Mouse (Mus musculus) thymus, postnatal 10 days (tissue): ENCODE measurements around the gene Chd5.
A peak's percentile ranks its signal among the peaks of the same experiment; 100 is the strongest.

Source experiments
- DNase-seq, 2 experiments: peaks; one replicate each; pipeline ENCODE4 v3.0.0; 2021; ENCODE audit warnings: low spot score in 2 of 2

The Chd5 gene

GRCm38 (mm10) chr4:152338419-152339292 is at the start of gene Chd5:
Chd5 (plus strand) TSS chr4:152338651.
- no peak for DNase-seq

DNA sequence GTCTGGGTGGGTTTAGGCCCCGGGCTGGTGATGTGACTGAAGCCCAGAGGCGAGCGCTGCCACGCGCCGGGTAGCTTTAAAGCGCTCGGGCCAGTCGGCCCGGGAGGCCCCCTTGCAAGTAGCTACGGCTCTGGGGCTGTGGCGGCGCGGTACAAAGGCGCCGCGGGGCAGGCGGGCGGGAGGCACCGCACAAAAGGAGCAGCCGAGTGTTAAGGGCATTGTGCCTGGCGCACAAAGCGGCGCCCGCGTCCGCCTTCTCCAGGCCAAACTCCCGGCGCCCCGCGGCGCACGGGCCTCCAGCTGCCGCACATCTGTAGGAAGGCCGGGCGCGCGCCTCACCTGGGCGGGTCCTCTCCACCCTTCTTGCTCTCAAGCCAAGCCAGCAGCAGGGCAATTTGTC is 48.1 kb upstream of the Chd5 start:
- no peak for DNase-seq

DNA sequence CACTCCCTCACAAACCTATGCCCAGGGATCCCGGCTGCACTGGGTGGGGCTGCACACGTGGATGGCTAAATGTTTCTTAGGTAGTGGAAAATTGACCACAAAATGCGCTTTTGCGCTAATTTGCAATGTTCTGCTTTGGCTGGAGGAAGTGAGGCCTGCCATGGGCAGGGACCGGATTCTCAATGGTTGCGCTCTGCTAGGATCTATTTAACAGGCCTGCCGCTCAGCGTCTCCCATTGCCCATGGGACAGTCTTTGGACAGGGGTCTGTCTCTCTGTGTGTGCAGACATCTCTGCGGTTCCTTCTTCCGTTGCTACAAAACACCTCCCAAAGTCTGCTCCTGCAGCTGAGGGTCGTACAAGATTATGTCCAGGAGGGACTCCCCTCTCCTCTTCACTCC is 47.5 kb upstream of the Chd5 start:
- no peak for DNase-seq

- DNase-seq: no peak
These were observed 46.9 kb upstream of the Chd5 start, which contains the start of gene Hes3 for GRCm38 (mm10) chr4:152291562-152291961. Hes3 (minus strand) TSS chr4:152291662.

DNA sequence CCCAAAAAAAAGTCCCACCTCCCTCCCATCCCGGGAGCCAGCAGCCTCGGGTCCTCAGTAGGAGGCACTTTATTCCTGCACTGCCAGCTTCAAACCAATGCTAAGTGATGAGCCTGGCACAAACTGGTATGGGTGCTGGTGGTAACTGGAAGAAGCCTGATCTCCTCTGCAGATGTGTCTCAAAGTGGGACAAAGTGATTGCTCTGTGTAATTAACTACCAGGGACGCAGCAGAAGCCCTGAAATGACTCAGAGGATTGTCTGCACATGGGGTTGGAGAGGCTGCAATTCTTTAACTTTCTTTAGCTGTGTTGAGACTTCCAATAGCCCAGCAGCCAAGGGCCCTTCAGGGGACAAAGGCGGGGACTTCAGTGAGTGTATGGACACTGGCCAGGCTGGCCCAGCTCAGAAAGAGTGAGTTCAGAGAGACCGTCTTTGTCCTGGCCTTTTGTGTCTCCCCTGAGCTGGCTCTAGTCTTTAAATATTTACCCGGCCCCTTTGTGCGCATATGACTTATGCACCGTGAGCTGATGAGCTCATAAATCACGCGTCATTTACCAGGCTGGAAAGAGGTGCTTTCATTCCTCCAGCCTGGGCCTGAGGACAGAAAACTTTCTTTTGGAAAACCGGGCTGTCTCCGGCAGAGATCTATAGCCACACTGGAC is 46.2 kb upstream of the Chd5 start:
- DNase-seq: no peak

GRCm38 (mm10) chr4:152294188-152294929 is 44.1 kb upstream of the Chd5 start:
- DNase-seq: no peak

- DNase-seq: peak; percentile 42 to 44
These were observed 42.5 kb upstream of the Chd5 start for GRCm38 (mm10) chr4:152295916-152296315.

- no peak for DNase-seq
These were observed 42.1 kb upstream of the Chd5 start for GRCm38 (mm10) chr4:152296371-152296770.

DNA sequence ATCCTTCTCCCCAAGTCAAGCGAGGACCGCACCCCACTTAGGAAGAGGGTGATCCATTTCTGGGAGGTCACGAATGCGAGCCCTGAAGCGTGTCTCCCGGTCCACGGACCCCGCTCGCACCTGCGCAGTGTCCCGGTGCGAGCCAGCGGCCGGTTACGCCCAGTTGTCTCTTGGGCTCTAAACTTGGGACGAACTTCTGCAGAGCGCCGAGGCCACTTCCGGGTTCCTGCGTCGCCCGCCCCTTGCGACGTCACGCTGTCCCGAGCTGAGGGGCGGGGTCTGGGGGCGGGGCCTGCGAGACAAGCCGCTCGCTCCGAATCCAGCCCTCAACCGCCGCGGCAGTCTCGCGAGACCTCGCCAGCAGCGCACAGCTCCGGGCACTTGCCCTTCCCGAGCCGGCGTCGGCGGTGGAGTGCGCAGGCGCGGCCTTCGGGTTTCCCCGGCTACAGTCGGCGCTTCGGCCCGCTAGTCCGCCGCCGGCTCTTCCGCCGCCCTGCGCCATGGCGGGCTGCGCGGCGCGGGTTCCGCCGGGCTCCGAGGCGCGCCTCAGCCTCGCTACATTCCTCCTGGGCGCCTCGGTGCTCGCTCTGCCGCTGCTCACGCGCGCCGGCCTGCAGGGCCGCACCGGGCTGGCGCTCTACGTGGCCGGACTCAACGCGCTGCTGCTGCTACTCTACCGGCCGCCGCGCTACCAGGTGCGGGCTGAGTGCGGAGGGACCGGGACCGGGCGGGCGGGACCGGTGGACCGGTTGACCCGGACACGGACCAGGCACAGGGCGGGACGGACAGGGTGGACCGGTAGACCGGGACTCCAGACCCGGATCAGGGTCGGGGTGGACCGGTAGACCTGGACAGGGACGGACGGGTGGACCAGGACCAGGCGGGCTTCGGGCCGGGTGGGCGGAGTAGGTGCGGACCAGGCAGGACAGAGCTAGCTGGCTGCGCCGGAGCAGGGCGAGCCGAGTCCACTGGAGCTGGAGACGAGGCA is 41.3 kb upstream of the Chd5 start, which contains the start of gene Icmt:
TSS of gene Icmt (plus strand) at position 354 of the 988 bp plus-strand sequence.
- peak; percentile 99 to 100 for DNase-seq

DNA sequence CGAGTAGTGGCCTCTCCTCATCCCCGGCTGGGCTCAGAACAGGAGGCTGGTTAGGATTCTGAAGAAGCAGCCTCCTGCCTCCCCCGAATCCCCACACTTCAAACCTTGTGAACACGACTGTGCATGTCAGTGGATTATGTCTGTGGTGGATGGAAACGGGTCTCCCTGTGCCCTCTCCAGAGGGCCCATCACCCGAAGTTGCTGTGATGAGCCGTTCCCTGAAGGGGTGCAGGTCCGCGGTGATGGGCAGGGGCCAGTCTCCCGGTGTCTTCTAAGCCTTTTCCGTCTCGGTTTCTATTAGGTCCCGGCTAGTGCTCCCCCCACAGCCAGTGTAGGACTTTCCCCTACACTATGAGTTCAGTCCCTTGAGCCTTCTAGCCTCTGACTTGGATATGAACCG is 39.6 kb upstream of the Chd5 start:
- DNase-seq: no peak

DNA sequence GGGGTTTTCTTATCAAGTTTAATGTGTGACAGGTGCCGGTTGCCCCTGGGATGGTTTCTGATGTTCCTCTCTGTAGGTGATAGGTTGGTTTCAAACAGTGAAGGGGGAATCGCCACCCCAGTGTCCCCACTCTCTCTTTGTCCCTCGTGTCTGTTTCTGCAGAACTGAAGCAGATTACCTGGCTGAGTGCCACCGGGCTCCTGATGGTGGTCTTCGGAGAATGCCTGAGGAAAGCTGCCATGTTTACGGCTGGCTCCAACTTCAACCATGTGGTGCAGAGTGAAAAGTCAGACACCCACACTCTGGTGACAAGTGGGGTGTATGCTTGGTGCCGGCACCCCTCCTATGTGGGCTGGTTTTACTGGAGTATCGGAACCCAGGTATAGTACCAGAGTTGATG is 38.1 kb upstream of the Chd5 start:
- no peak for DNase-seq

DNA sequence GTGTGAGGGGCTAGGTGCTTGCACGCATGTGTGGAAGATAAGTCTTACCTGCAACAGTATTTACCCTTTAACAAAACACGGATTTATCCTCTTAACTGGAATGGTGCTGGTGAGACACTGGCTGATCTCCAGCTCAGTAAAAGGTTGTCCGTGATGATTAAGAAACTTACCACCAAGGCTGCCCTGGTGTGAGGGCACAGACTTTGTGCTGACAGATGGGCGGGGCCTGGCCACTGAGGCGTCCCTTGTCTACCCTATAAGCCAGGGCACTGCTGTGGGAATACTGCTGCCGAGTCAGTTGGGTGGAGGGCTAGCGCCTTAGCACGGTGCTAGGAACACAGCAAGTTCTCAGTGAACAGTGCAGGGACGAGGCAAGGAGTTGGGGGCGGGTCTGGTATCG is 36.4 kb upstream of the Chd5 start:
- DNase-seq: no peak

GRCm38 (mm10) chr4:152303172-152303571 is 35.3 kb upstream of the Chd5 start:
- DNase-seq: no peak

DNA sequence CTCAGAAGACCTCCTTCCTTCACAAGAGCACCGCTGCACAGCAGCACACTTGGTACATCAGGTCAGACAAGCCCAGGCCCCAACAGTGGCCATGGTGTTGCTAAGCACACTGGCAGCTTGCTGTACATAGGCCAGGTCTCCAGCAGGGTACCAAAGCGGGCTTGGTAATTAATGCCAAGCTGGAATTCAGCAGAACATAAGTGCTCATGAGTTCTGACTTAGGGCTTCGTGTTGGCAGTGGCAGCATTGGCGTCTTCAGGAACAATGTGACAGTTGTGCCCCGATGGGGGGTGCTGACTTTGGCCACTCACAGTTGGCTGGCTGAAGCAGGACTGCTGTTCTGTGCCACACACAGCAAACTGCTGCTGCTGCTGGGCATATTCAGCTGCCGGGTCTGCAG is 33.8 kb upstream of the Chd5 start:
- no peak for DNase-seq

DNA sequence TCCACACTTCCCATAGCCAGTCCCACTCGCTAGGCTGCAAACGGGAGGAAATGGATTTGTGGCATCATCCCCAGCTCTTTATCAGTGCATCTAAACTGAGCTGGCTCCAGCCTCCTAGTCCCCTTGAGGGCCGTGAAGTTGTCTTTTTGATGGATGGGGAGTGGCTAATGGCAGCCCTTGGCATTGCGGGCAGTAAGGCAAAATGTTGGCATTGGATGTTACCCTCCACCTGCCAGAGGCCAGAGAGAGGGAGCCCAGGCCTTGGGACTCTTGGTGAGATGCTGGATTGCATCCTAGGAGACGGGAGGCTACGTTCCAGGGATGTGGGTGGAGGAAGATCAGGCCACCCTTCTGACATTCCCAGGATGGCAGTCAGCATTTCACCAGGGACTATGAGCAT is 32.5 kb upstream of the Chd5 start:
- no peak for DNase-seq

DNA sequence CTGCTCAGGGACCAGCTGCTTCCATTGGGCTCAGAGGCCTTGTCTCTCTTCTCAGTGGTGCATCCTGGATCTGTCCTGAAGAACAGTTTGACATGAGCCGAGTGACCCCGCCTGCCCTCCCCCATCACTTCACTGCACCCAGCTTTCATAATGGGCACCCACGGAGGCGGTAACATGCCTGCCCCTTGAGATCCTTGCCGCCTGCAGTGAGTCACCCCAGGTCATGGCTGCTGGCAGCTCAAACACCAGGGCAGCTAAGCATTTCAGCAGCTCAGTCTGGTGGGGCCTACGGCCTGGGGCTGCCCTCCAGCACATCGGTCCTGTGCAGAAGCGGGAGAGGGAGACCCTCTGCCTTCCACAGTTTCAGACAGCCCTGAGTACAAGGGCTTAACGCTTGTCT is 30.9 kb upstream of the Chd5 start:
- DNase-seq: no peak

DNA sequence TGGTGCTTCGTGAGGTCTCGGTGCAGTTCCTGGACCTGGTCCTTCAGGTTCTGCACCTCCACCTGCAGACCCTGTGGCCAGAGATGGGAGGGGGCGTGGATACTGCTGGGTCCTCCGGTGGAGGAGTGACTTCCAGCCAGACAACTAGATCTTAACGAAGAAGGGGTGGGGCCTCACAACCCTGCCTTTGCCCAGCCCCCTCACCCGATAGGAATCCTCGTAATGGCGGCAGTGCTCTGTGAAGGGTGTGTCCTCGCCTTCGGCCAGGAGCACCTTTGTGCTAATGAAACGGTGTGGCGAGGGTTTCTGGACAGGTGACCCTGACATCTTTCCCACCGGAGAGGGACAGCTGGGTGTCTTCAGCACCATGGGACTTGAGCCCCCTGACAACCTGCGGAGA is 26.3 kb upstream of the Chd5 start:
- DNase-seq: no peak

GRCm38 (mm10) chr4:152313211-152313632 is 25.2 kb upstream of the Chd5 start:
- DNase-seq: no peak

DNA sequence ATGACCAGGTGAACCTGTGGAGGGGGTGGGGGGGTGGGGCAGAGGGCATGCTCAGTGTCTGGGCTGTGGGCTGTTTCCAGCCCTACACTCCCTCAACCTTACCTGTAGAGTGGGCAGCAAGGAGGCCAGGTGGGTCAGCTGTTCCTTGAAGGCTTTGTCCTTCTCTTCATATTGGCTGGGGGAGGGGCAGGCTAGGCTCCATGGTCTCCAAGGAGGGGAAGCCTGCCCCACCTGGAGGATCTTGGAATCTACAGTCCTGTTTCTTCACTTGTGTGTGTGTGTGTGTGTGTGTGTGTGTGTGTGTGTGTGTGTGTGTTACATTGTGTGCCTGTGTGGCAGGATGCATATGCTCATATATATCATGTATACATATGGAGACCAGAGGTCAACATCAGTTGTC is 24.5 kb upstream of the Chd5 start:
- DNase-seq: no peak

DNA sequence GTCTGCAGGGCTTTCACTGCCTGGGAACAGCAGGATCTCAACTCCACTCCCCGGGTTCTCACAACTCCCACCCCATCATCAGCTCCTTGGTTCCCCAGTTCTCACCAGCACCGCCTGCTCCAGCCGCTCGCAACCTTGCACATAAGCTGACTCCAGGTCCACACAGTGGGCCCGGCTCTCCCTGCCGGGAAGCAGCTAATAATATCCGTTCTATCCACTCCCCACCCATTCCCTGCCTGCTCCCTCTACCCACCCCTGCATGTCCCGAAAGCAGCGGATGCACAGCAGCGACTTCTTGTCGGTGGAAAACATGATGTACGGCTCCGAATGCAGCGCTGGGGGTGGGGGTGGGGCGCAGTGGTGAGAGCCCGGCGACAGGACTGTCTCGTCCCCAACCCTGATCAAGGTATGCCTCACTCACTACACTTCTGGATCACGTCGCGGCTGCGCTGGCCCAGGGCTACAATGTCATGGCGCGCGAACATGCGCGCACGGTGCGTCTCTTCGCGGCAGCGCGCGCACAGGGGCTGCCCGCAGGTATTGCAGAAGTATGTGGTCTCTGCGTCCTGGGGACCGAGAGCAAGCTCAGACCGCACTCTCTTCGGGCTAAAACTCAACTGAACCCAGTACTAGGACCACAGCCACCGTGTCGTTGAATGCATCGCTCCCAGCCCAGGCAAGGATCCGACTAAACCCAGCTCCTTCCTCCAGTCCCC is 22.8 kb upstream of the Chd5 start:
- no peak for DNase-seq
